Mouse (Mus musculus): ENCODE measurements at regions not wholly inside any gene's neighbourhood (a gene's known extent, or its start where the extent isn't known, plus 50 kb on each side); places are given as distances from the start of the nearest gene placed in this dataset.

DNA sequence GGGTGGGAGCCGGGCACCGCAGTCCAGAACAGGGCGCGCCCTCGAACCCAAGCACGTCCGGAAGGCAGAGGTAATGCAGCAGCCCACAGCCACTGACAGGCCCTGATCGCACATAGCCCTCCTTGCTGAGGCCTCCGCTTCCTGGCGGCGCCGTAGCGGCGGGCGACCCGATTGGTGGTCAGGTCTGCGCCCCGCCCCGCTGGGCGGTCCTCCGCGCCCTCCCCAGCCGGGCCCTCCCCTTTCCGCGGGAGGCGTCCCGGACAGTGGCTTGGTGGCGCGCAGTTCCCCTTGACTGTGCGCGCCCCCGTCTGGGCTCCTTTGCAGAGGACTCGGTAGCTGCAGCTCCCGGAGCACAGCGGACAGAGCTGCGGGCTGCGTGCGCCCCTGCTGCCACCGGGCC lies 375.5 kb upstream of the Asap2 start:
- peak; percentile 76 for DNase-seq (ENCODE audit: low spot score)
